Mouse (Mus musculus) layer of hippocampus, adult 8-10 months (tissue): ENCODE measurements at regions not wholly inside any gene's neighbourhood (a gene's known extent, or its start where the extent isn't known, plus 50 kb on each side); places are given as distances from the start of the nearest gene placed in this dataset.

Source experiments
- DNase-seq, 2 experiments: peaks; one replicate each; pipeline ENCODE4 v3.0.0; 2022; ENCODE audit warnings: low spot score in 2 of 2

DNA sequence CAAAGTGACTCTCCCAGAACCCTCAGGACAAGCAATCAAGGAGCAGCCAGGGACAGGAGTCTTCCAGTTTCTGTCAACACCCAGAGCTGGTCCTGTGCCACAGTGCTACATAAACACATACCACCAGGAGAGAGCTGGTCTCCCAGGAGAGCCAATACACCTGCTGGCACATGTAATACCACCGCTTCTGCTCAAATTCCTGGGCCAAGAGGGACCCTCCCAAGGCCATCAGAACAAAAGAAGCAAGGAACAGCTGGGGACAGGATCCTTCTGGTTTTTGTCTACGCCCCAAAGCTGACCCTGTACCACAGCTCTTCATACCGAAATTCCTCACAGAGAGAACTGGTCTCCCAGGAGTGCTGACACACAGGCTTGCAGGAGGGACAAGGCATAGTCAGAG, 695.4 kb upstream of the Tbl1xr1 start:
- no peak for DNase-seq

- no peak for DNase-seq
These were observed 672.9 kb upstream of the Tbl1xr1 start for GRCm38 (mm10) chr3:21403551-21403950.

GRCm38 (mm10) chr3:21404058-21404457, 672.4 kb upstream of the Tbl1xr1 start:
- DNase-seq = no peak

DNA sequence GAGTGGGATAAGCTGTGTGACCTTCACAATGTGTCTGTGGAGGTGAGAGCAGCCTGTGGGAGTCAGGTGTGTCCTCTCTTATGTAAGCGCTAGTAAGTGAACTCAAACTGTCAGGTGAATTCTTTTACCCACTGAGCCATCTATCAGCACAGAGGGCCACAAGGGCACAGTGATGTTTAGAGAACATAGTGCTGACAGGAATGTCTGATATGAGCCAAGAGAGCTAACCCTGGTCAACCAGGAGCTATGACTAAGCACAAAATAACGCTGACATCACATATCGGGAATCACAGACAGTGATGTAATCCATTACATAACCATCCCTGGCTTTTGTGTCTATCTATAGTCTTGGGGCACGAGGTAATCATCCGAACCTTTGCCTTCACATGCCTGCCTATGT, 669.4 kb upstream of the Tbl1xr1 start:
- DNase-seq = no peak

DNA sequence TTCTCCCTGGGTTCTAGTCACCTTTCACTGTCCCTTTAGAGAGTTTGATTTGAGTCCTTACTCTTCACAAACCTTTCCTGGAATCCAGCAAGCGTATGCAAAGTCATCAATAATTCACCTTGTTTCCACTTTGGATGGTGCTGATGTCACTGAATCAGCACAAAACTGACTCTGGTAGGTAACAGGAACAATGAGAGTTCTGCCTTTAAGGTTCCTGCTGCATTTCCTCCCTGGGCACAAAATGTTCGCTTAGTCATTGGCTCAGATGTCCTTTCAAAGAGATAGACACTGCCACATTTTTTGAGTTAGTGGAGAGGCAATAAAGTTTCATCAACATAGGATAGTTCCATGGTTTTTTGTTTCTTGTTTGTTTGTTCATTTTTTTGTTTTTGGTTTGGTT, 664.4 kb upstream of the Tbl1xr1 start:
- no peak for DNase-seq

DNA sequence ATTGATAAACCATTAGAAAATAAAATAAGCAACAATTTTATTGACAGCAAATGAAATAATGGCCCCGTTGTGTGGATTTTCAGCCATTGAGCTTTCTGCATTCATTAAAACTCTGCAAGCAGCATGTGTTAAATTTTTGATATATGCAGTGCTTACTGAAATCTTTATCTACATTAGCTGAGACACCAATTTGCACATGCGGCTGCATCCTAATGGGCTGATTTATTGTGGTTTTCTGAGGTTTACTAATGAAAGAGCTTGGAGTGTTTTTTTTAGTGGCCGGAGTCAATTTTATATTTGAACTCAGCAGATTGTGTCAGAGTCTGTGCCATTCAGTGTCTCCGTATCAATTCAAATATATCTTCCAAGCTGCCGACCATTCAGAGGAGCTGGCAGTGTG, 653.3 kb upstream of the Tbl1xr1 start:
- no peak for DNase-seq

- DNase-seq = no peak
These were observed 649.9 kb upstream of the Tbl1xr1 start for GRCm38 (mm10) chr3:21426538-21426937.

DNA sequence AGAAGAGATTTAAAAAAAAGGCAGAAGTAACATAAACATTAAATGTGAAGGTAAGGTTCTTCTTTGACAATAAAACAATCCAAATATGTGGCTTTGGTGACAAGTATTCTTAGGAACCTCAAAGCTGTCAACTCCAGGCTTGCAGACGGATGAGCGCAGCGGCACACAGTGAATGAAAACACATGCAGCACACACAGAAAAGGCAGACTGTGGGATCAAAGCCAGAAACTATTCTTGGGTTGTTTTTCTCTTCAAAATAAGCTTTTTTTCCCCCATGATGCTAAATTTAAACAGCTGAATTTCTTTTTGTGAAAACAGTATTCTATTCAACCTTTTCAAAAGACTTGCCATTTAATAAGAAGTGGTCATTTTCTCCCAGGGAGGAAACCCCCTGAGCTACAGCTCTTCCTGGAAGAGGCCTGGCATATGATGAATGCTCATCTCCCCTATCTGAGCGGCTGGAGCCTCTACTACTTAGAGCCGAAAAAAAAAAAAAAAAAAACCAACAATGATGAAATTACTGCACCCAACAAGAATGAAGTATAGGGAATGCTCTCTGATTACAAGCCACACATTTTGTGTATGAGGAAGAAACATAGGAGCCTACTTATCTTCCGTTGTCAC, 648.9 kb upstream of the Tbl1xr1 start:
- peak; percentile 5 to 10 for DNase-seq

DNA sequence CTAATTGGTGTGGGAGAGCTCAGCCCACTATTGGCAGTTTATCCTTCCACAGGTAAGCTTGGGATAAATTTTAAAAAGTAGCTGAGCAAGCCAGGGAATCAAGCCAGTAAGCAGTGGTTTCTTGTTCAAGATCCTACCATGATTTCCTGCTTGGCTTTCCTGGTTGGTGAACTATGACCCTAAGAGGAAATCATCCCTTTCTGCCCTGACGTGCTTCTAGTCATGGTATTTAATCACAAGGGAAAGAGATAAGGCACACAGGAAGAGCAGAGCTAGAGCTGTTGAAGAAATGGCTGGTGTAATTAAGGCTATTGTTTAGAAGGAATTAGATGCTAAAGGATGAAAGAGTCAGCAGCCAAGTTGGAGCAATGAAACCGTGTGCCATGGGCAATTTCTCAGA, 648.3 kb upstream of the Tbl1xr1 start:
- DNase-seq = no peak

- no peak for DNase-seq
These were observed 612.2 kb upstream of the Tbl1xr1 start for GRCm38 (mm10) chr3:21464245-21464644.

DNA sequence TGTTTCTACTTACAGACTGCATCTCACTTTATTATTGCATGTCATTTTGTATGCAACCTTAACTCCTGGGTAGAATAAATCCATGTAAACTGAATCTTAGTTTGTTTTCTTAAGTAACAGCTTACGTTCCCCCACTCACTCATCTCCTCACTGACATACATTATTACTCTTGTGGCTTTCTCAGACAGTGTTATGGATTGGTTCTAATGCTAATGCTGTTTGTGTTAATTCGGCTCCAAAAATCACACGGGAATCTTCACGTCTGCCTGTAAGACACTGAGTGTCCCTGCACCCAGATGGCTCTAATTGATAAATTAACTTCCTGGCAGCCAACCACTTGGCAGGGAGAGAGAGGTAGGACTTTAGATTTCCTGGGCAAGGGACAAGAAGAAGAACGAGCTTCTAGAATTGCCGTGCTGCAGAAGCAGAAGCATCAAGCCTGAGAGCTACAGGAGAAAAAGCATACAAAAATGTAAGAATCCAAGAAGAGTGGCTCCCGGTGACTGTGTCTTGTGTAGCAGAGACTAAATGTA, 610.3 kb upstream of the Tbl1xr1 start:
- DNase-seq = peak in 1 of 2 experiments; percentile 21

- no peak for DNase-seq
These were observed 599.1 kb upstream of the Tbl1xr1 start for GRCm38 (mm10) chr3:21477366-21477765.

DNA sequence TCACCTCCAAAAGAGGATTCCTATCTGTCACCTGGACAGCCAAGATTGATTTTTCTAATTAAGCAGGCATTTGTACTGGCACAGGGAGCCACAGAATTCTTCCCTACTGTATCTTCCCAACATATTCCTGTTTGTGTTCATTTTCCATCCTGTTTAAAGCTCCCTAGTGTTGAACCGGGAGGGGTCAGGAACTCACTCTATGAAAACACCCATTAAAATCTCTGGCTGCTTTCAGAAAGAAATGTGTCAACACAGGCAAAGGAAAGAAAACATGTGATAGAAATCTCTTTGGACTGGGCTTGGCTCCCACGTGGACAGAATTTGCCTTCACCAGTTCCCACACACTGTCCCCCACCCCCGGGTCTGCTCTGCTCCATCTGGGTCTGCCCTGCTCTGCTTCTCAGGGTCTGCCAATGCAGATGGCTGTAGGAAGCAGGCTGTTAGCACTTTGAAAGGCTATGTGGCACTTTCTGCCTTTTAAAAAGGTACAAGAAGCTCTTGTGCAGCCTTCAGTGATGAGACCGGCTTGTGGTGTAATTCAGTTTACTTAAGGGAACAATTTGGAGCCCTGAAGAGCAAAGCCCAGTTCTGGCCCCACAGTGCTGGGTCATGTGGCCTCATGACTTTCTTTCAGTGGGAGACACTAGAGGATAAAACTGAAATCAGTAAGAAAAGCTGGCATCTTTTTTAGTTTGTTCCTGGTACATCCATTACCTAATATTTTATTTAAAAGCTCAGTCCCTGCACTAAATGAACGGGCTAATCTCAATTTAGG, 597.2 kb upstream of the Tbl1xr1 start:
- peak; percentile 55 to 60 for DNase-seq

DNA sequence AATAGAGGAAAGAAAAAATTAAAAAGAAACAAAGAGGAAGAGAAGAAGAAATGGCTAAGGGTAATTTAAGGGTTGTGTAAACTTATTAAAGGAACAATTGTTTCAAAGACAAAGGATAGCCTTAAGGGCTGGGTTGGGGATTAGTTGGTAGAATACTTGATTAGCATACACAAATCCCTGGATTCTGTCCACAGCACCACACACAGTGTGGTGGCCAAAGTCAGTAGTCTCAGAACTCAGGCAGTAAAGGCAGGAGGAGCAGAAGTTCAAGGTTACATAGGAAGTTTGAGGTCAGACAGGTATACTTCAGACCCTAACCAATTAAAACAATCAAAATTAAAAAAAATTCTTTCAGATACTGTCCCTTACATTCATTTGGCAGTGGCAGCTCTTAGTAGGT, 596.6 kb upstream of the Tbl1xr1 start:
- no peak for DNase-seq

DNA sequence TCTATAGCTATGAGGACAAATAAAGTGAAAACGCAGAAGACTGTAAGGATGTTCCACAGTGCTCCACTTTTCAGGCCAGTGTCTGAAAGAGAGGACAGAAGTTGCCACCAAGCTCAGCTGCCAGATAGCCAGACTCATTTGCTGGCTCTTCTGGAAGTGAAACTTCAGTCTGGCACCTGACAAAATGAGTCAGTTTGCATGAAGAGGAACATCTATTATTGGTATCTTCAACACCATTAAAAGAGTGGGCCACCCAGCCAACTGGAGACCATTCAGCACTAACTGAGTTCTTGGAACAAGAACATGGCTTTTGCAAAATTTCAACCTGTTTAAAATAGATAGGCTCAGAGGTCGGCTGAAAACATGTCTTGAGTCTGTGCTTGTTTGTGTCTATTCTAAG, 592.4 kb upstream of the Tbl1xr1 start:
- no peak for DNase-seq

DNA sequence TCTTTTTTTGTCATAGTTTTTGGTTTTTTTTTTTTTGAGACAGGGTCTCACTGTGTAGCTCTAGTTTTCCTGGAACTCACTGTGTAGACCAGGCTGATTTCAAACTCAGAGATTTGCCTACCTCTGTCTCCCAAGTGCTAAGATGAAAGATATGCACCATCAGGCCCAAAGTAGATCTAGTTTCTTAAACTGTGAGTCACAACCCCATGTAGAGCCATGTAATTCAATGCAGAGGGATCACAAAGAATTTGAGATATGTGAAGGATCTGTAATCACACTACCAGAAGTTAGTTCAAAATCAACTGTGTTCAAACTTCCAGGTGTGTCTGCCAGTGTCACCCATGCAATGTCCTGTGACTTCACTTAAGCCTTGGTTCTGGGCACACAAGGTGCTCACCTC, 591.0 kb upstream of the Tbl1xr1 start:
- DNase-seq = no peak

GRCm38 (mm10) chr3:21489547-21489946, 586.9 kb upstream of the Tbl1xr1 start:
- DNase-seq = no peak

- no peak for DNase-seq
These were observed 584.0 kb upstream of the Tbl1xr1 start for GRCm38 (mm10) chr3:21492413-21492812.

DNA sequence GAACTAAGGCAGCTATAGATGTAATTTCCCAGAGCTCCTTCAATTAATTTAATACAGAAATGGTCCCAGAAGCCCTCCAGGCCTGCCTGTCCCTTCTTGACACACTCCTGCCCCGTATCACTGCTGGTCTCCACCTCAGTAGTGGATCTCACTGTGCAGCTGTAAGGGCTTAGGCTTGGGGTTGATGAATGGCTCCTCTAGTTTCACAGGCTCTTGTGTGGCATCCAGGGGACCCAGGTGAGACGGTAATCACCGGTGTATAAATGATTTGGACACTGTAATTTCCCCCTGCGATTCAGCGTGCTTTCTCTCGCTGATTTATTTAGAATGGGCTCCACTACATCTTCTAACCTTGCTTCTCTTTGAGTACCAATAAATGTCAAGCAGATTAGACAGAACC, 583.1 kb upstream of the Tbl1xr1 start:
- no peak for DNase-seq

- no peak for DNase-seq
These were observed 581.5 kb upstream of the Tbl1xr1 start for GRCm38 (mm10) chr3:21494904-21495303.

DNA sequence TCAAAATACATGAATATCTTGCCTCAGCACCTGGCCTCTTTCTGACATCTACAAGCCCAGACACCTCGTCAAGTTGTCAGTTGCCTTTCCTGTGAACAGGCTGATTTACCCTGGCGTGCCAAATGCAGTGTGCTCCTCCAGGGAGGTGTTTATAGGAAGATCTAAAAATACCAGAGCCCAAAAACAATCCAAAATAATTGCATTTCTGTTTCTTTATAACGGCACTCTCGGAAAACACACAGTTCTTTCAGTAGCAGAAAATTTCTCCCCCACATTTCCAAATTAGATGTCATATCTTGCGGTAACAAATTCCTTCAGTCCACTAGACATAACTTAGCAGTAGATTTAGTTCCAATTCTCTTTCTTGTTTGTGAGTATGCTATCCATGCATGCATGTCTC, 580.8 kb upstream of the Tbl1xr1 start:
- DNase-seq = no peak

DNA sequence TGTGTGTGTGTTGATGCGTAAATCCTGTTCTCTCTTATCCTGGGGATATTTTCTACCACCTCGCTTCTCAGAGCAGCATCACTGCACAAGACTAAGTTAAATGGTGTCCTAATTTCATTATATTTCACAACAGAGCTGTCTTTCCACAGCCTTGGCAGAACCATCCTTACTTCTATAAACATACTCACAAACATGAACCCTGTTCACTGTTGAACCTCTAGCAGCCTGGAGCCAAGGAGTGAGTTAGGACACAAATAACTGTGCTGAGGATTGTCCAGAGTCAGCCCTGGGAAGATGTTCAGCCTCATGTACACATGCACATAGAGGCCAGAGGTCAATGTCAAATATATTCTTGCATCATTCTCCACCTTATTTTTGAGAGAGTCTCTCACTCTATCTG, 580.3 kb upstream of the Tbl1xr1 start:
- no peak for DNase-seq

- no peak for DNase-seq
These were observed 579.4 kb upstream of the Tbl1xr1 start for GRCm38 (mm10) chr3:21497011-21497410.
